Mouse (Mus musculus) left cerebral cortex, postnatal 10 days (tissue): ENCODE measurements around the gene Aldh5a1. TPM values are rescaled to one million over a fixed set of nuclear protein-coding genes. Genes with fewer than 3 reads are reported as not detected.
A peak's percentile ranks its signal among the peaks of the same experiment; 100 is the strongest.
"Not testable (repeated sequence)": the region's sequence is repeated elsewhere in the genome, so short reads cannot be mapped to it uniquely, and the experiment has no call there.

Source experiments
- DNase-seq, 2 experiments: peaks; one replicate each; pipeline ENCODE4 v3.0.0; 2021 to 2022; ENCODE audit warnings: low spot score in 2 of 2, mixed read lengths in 1 of 2; ENCODE audit errors: extremely low spot score in 1 of 2
- intact Hi-C: fragments of 180-260 bp; cut with DNase I; formaldehyde crosslinking; loops from one replicate; pipeline ENCODE4 v1.15.1; 2025
- total RNA-seq, 2 experiments: library from RNA; stranded (reverse); gene quantifications; 2 replicates each; pipeline ENCODE4 v1.2.3; 2021

The Aldh5a1 gene
- 10 to 100 TPM; 67.4 to 67.6 TPM for total RNA-seq

DNA sequence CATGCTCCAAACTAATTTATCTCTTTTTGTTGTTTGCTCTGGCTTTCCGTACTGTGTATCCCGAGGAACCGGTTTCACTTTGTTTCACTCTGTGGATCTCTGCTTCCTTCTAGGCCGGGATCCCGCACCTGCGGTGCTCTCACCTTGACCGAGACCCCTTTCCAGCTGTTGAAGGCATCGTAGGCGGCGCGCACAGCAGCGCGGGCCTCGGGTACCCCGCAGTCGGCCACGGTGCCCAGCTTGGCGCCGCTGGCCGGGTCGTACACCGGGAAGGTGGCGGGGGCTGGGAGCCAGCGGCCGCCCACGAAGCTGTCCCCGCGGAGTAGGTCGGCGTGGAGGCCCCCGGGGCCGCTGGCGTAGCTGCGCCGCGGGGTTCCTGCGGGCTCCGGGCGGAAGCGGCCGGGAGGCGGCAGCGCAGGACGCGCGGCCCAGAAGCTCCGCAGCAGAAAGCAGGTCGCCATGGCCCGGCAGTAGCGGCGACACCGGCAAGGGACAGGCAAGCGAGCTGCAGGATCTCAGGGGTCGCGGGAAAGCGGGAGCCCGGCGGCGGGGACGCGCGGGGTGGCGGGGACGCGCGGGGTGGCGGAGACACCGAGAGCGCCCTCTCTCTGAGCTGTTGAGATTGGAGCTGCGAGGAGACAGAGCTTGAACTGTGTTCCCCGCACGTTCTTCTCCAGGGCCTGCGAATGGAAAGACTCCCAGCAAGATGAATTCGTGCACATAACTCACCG is at the start of gene Aldh5a1:
Aldh5a1 (minus strand) TSS at position 554 of the 731 bp plus-strand sequence.
- intact Hi-C loops, result loop anchor here (2.0 to 10.0 kb wide), 2 partner anchors 48 to 178 kb away; no protein-coding TSS in a partner anchor
- peak; percentile 76 to 86 for DNase-seq

DNA sequence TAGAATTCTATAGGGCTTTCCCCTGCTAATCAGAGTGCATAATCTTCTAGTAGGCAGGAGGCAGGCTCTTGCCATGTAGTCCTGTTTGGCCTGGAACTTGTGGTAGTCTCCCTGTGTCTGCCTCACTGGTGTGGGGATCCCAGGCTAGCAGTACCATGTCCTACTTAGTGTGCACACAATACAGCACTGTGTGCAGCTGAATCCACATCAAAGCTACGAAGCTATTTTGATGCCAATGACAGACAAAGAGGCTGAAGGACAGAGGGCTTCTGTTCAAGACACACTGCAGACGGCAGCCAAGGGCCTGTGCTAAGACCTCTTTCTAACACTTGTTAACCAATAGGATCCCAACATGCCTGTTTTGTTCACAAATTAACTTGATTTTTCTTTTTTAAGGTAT is 48.0 kb upstream of the Aldh5a1 start:
- DNase-seq, result peak in 1 of 2 experiments; percentile 56
- intact Hi-C loops, result loop anchor here (2.0 kb wide), 1 partner anchor 49 kb away; the partner anchor contains the start of gene Aldh5a1

DNA sequence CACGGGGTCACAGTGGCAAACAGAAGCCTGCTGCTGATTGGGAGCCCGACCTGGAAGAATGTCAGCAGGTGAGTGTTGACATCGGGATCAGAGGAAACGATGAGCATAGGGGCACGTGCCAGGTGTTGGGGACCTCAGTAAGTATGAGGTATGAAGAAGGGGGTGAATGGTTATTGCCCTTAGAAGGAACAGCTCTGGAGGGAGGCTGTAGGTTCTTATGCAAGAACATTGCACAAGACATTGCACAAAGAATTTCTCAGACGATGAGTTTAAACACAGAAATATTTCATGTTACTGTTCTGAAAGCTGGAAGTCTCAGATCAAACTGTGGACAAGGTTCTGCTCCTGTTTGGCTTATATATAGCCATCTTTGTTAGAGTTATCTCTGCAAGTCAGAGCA is 43.6 kb upstream of the Aldh5a1 start:
- no peak for DNase-seq
- intact Hi-C loops, result no loop called here

DNA sequence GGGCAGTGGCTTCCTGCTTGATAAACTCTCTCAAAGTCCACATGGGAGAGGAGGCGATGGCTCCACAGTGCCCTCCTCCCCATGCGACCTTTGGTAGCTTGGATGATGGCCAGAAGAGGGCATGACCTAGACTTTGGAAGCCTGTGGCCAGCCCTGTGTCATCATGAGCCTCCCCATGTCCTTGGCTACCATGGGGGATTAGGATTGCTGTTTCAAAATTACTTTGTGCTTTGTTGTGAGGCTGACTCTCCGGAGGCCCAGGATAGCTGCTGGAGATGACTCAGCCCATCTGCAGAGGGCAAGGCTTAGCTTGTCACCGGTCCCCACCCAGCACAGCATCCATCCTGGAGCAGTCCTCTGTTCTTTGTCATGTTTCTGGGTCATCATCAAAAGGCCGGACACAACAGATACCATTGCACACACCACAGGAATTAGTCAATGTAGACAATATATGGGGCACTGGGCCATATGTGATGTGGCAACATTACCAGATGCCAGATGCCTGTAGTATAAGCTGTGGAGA is 40.4 kb upstream of the Aldh5a1 start:
- DNase-seq, result no peak
- intact Hi-C loops, result no loop called here

DNA sequence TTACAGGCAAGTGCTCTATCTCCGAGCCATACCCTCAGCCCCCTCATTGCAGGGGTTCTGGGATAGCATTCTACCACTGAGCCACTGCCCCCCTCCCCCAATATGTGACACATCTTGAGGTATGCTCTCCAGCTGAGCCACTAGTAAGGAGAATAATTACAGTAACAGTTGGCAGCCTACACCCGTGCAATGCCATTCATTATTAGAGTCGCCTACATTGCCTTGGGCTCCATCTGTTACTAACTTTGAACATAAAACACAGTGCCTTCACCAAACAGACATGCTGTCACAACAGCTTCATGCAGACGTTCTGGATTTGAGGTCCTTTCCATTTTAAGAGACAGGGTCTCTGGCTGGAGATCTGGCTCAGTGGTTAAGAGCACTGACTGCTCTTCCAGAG is 38.9 kb upstream of the Aldh5a1 start:
- intact Hi-C loops, result no loop called here
- DNase-seq, result no peak

DNA sequence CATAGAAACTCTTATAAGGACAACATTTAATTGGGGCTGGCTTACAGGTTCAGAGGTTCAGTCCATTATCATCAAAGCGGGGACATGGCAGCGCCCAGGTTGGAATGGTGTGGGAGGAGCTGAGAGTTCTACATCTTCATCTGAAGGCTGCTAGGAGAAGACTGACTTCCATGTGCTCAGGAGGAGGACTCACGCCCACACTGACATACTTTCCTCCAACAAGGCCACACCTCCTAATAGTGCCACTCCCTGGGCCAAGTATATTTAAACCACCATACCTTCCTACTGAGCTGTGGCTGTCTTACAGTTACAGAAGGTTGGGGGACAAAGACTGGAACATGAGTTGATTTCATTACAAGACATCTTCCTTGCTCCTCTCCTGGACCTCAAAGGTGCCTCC is 34.3 kb upstream of the Aldh5a1 start:
- intact Hi-C loops, DNase-seq: not testable (repeated sequence)

DNA sequence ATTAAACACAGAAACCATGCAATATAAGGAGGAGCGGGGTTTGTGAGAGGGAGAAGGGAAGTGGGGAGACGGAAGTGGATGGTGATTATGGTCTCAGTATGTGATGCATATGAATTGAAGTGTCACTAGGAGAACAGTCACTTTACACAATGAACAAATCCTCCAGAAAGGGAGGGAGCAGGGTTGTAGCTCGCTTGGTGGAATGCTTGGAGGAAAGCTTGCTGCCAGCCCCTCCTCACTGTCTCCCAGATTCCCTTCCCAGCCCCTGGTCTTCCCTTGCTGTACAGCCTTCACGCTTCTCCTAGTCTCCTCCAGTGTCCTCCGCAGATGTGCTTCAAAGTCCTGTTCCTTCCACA is 28.4 kb upstream of the Aldh5a1 start:
- DNase-seq, result no peak
- intact Hi-C loops, result no loop called here

DNA sequence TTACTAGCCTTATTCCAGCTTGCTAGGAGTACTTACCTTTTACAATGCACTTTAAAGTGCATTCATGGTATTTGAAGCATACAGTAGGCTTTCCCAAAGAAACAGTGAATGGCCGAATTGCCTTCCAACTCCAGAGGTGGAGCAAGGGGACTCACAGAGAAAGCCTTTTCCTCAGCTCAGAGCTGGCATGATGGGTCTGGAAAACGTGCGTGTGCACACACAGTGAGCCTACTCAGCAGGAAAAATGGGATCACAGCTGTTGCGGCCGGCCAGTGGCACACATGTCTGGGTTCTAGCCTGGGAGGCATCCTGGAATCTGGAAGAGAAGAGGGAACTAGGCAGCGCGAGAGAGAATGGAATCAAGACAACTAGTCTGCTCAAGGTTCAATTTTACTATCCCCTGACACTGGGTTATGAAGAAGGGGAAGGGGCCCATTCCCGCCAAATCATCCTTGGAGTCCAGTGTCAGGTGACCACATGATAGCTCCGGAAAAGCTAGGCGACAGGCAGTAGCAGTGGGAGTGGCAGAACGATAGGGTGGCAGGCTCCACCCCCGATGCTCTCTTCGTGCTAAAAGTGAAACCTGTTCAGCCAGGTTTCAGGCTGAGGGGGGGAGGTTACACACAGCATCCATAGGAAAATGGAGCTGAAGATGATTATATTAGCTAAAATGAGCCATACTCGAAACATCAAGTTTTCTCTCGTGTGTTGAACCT is 27.8 kb upstream of the Aldh5a1 start:
- no peak for DNase-seq
- intact Hi-C loops, result no loop called here

DNA sequence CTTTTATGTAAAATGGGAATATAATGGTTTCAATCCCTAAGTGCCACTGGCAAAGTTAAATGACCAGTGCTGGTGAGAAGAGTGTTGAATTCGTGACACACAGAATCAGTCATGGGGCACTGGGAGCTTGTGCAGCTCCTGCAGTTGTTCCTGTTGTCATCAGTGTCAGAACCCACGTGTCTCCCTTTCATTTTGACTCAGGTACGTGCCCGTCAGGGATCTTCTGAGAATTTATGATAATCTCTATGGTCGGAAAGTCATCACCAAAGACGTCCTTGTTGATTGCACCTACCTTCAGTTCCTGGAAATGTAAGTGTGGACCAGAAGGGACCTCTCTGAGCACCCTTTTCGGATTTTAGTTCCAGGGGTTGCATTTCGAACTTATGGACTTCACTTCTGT is 24.7 kb upstream of the Aldh5a1 start:
- intact Hi-C loops, result no loop called here
- no peak for DNase-seq

DNA sequence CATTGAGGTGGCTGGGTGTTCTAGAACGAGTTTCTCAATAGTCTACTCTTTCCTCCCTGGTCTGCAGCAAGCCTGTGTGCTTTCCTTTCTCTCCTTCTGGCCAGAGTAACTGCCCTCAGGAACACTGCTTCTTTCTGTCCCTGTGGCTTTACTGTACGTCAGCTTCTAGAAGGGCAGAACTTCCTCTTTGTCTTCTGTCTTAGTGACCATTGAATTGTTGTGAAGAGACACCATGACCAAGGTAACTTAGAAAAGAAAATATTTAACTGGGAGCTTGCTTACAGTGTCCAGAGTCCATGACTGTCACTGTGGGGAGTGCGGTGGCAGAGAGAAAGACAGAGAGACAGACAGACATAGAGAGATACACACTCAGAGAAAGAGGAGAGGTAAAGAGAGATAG is 22.6 kb upstream of the Aldh5a1 start:
- DNase-seq, result no peak

DNA sequence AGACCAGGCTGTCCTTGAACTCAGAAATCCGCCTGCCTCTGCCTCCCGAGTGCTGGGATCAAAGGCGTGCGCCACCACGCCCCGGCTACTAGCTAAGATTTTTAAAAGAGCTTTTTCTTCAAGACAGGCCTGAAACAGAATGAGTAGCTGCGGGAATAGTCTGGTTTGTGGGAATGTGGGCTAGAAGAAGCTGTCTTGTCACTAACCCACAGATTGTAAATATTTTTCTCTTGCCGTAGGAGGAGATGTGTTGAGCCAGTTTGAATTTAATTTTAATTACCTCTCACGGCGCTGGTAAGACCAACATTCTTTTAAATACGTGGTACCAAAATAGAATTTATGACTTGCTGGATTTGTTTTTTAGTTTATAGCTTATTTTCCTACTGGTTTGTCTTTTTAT is 21.2 kb upstream of the Aldh5a1 start:
- DNase-seq, result no peak
- intact Hi-C loops, result no loop called here

More for the DNA sequence above, 22.6 kb upstream of the Aldh5a1 start:
- intact Hi-C loops, result no loop called here

DNA sequence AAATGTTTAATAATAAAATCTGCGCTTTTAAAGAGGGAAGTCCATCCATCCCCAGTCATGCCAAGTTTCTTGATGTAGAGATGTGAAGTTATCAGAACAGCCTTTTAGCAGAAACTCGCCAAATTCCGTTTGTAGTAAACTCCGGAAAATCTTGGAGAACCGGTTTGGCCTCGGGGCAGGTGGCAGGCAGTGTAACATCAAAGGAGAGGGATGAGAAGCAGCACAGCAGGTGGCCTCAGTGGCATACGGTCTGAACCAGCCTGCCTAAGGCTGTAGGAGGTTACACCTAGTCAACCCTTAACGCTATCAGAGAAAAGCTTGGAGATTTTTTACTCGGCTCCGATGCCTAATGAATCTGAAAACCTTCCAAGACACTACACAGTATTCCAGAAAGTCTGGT is 18.0 kb upstream of the Aldh5a1 start:
- no peak for DNase-seq
- intact Hi-C loops, result no loop called here

DNA sequence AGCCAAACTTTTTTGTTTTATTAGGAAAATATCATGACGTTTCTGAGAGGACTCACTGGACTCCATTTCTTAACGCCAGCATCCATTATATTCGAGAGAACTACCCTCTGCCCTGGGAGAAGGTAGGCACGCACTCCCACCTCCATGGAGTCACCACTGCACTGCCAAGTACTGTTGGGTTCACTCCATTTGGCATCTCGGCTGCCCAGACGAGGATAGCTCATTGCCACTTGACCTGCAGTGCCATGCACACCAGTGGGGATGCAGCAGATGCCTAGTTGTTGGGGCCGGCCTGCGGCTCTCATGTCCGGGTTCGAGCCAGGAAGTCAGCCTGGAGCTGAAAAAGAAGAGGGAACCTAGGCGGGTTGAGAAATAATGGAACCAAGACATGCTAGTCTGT is 17.6 kb upstream of the Aldh5a1 start:
- intact Hi-C loops, result no loop called here
- no peak for DNase-seq

DNA sequence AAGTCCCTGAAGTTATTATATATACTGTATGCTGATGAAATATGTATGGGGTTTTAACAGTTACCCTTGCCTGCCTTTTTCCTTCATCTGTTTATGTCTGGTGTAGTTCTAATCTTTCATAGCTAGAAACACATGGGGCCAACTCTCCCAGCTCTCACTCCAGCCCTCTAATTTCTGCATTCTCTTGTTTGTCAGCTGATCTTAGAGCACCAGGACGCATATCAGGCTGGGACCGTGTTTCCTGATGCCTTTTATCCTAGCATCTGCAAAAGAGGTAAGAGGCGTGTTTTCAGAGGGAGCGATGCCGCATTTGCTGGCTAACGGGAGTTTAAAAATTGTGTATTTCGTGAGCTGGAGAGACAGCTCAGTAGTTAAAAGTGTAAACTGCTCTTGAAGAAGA is 15.2 kb upstream of the Aldh5a1 start:
- DNase-seq, result no peak
- intact Hi-C loops, result no loop called here

DNA sequence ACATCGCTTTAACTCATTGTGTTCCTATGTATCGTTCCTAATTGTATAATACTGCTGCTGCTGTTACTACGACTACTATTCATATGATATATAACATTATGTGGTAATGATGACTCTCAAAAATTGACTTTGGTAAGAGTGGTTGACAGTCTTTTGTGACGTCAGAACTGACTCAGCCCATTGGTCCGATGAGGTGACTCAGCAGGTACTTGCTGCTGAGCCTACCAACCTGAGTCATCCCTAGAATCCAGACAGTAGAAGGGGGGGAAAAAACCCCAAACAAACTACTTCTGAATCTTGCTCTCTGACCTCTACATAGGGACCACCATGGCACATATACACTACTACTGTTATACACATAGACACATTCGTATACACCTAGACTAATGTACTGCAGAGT is 11.4 kb upstream of the Aldh5a1 start:
- intact Hi-C loops, result no loop called here
- DNase-seq, result no peak

DNA sequence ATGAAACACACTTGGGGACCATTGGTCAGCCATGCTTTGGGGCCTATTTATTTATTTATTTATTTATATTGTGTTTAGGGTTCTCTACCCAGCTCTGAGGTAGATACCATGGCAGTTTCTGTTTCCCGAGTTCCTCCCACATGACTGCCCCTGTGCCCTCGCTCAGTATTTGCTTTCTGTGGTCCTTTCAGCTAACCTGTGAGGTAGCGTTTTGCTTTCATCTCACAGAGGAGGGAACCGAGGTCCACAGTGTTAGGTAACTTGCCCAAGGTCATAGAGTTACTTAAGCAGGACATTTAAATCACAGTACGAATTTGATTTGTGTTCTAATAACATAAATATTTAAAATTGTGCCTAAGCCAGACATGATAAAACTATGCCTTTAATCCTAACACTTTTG is 9.7 kb upstream of the Aldh5a1 start:
- intact Hi-C loops, result no loop called here
- no peak for DNase-seq

DNA sequence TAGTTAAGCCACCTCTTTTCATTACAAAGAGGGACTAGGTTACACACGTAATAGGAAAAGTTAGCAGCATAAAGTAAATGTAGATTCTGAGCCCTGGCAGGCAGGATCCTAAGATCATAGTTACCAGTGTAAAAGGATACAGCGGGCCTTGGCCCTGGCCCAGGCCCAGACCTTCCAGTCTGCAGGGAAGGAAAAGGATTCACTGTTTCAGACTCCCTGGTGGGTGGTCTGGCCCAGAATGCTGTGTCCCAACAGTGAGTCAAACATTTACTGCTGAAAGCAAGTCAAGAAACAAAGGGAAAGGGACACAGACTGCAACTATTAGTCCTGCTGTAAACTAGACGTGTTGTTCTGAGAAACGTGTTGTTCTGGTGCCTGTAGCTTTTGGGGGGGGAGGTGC is 8.1 kb upstream of the Aldh5a1 start:
- peak in 1 of 2 experiments; percentile 62 for DNase-seq
- intact Hi-C loops, result no loop called here

DNA sequence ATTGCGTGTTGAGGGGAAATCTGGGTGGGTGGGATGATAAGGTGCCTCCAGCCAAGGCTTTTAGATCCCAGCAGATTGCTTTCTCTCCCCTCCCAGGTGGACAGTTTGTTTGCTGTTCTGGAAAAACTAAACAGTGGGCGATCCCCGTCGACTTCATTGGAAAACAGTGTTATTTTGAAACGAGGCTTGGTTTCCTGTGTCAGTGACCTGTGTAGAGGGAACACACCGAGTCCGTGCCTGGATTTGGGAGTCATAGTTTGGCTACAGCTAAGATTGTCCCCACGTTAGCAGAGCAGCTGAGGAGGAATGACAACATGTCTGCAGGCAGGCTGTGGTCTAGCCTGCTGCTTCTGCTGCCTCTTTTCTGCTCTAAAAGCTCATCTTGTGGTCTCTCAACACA is 5.8 kb upstream of the Aldh5a1 start:
- DNase-seq, result no peak
- intact Hi-C loops, result no loop called here

DNA sequence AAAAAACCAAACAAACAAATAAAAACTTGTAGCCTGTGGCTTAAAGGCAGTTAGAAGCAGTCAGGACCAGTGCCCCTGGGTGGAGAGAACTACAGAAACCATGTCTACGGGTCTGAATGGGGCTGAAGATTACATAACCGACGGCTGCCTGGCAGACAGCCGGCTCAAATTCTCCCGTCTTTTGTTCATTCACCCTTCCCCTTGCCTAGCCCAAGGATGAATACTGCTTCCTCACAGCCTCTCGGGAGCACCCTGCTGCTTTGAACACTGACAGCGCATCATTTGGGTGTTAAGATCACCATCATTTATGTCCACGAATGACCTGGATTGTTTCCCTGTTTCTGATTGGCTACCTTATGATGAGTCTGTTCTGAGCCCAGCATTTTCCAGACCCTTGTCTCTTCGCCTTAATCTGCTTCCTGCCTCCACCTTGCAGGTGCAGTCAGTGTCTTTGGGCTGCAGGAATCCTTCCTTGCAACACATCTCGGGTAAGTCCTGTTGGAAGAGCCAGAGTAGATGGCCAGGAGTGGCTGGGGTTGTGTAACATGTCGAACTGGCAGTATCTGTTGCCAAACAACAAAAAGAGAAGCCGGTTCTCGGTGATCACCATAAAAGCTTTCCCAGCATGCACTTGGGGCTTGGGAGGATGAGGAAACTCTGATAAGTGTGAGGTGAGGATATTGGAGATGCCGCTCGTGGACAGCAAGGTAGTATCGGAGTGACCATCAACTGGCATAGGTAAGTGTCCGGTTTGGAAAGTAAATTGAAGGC is 5.2 kb upstream of the Aldh5a1 start, which contains the start of gene Gpld1:
Gpld1 (plus strand) TSS at position 641 of the 771 bp plus-strand sequence.
- intact Hi-C loops, result no loop called here
- no peak for DNase-seq
